Mouse (Mus musculus): Measurements from ENCODE around the gene Trmo.

GRCm38 (mm10) chr4:46345056-46345772 is 44.0 kb downstream of the Trmo start:
- TF ChIP-seq MYOG (IDR thresholded peaks at IDR 0.05; ENCODE audit: control insufficient read depth, extremely low read depth, insufficient read length) (no peak), CTCF (IDR thresholded peaks at IDR 0.05; ENCODE audit: control insufficient read depth, insufficient read depth, insufficient read length) (no peak), USF1 (IDR thresholded peaks at IDR 0.05; ENCODE audit: low read depth) (no peak), MAX (IDR thresholded peaks at IDR 0.05) (no peak), CEBPB (IDR thresholded peaks at IDR 0.05; ENCODE audit: low read depth) (no peak), MYOD1 (IDR thresholded peaks at IDR 0.05; ENCODE audit: control insufficient read depth, insufficient read length, low read depth) (no peak)
